Mouse (Mus musculus): ENCODE data around the gene Irf8. TPM values are rescaled to one million over a fixed set of nuclear protein-coding genes. Genes with fewer than 3 reads are reported as not detected.

The Irf8 gene
- 11.6 and 12.1 TPM in 2 replicates for polyA plus RNA-seq (2015; fragmentation: Nextera tagmentation; extraction: Ambion mirVana)

GRCm38 (mm10) chr8:120735770-120736481 is at the start of gene Irf8:
Irf8 (plus strand) TSS chr8:120736358.
- ATAC-seq (ENCODE audit: low read depth) (peak; percentile 81), DNase-seq (peak; percentile 34)
- under 1% methylated on average over 59 of the region's 62 CpGs for WGBS (ENCODE audit: insufficient replicate concordance)
- peak within 1 kb of the TSS; percentile 33; the same call in 1 of the 2 replicates for H3K9ac ChIP-seq
- H3K36me3 ChIP-seq, result no peaks in the 10 kb centered on the region
- peak within 1 kb of the TSS; percentile 53; the same call in 1 of the 2 replicates for H3K27ac ChIP-seq
- no peaks in the 10 kb centered on the region for H3K9me3 ChIP-seq (replicated peaks)
- 0 out of 2 replicates have a peak, but pooled peaks cover 3% of the 10 kb centered on the region for H3K4me1 ChIP-seq (replicated peaks)
- peaks cover 50% of the 10 kb centered on the region for H3K27me3 ChIP-seq
- H3K4me3 ChIP-seq (replicated peaks), result peak within 1 kb of the TSS; percentile 47
- peak within 1 kb of the TSS; percentile 67 for H3K4me2 ChIP-seq

DNA sequence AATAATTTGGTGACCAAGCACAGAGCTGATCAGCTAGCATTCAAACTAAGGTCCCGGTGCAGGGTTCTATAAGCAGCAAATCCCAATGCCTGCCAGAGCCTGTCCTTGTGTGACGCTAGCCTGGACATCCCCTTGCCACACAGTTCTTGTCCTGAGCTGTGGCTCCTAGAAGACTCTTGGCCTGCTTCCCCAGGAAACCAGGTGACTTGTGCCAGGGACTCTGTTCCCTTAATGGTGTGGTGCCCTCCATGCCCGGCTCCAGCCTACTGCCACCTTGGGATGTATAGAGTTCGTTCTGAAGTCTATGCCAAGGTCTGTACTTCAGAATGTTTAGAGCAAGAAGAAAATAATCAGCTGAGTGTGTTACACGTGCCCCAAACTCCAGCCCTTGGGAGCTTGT is 49.6 kb upstream of the Irf8 start:
- Histone ChIP-seq H3K27ac (no peak overlapping the region), H3K9me3 (replicated peaks) (no peaks in the 10 kb centered on the region), H3K4me2 (no peak overlapping the region), H3K4me3 (replicated peaks) (no peak overlapping the region), H3K36me3 (no peaks in the 10 kb centered on the region), H3K4me1 (replicated peaks) (peaks cover 9% of the 10 kb centered on the region), H3K27me3 (no peaks in the 10 kb centered on the region), H3K9ac (no peak overlapping the region)
- ATAC-seq (ENCODE audit: low read depth) (no peak), DNase-seq (no peak)
- whole genome bisulfite sequencing (ENCODE audit: insufficient replicate concordance), result 58% methylated on average over 5 of the region's 5 CpGs

DNA sequence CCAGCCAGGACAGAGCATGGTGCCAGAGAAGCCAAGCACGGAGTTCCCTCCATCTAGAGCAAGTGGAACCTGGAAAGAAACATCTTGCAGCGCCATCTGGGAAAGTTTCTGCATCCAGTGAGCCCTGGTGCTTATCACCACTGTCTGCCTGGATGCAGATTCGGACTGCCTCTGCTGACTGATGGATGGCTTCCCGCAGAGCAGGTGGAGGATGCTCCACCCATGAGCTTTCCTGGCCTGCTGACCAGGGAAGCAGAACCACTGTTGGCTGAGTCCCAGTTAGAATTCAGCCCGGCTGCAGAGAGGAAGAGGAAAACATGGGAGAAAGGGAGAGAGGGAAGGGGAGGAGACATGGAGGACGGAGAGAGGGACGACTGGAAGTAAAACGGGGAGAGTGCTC is 48.4 kb upstream of the Irf8 start:
- no peaks in the 10 kb centered on the region for H3K36me3 ChIP-seq
- H3K4me1 ChIP-seq (replicated peaks), result peaks cover 12% of the 10 kb centered on the region
- no peak overlapping the region for H3K4me3 ChIP-seq (replicated peaks)
- no peak overlapping the region for H3K4me2 ChIP-seq
- H3K9me3 ChIP-seq (replicated peaks), result no peaks in the 10 kb centered on the region
- no peak overlapping the region for H3K9ac ChIP-seq
- 57% methylated on average over 8 of the region's 8 CpGs for WGBS (ENCODE audit: insufficient replicate concordance)
- no peak overlapping the region for H3K27ac ChIP-seq
- H3K27me3 ChIP-seq, result no peaks in the 10 kb centered on the region
- DNase-seq (no peak), ATAC-seq (ENCODE audit: low read depth) (no peak)

GRCm38 (mm10) chr8:120688511-120688910 is 47.6 kb upstream of the Irf8 start:
- Histone ChIP-seq H3K36me3 (no peaks in the 10 kb centered on the region), H3K9me3 (replicated peaks) (no peaks in the 10 kb centered on the region), H3K9ac (no peak overlapping the region), H3K4me1 (replicated peaks) (peaks cover 13% of the 10 kb centered on the region), H3K27me3 (no peaks in the 10 kb centered on the region), H3K4me2 (no peak overlapping the region), H3K4me3 (replicated peaks) (no peak overlapping the region), H3K27ac (no peak overlapping the region)
- ATAC-seq (ENCODE audit: low read depth) (no peak), DNase-seq (no peak)
- 64% methylated on average over 7 of the region's 7 CpGs for WGBS (ENCODE audit: insufficient replicate concordance)

GRCm38 (mm10) chr8:120692934-120693333 is 43.2 kb upstream of the Irf8 start:
- Histone ChIP-seq H3K36me3 (no peaks in the 10 kb centered on the region), H3K9ac (no peak overlapping the region), H3K4me1 (replicated peaks) (peaks cover 28% of the 10 kb centered on the region), H3K27ac (no peak overlapping the region), H3K4me3 (replicated peaks) (no peak overlapping the region), H3K9me3 (replicated peaks) (no peaks in the 10 kb centered on the region), H3K4me2 (no peak overlapping the region), H3K27me3 (no peaks in the 10 kb centered on the region)
- no peak for ATAC-seq (ENCODE audit: low read depth)
- 62% methylated on average over 4 of the region's 4 CpGs for WGBS (ENCODE audit: insufficient replicate concordance)
- DNase-seq, result no peak

DNA sequence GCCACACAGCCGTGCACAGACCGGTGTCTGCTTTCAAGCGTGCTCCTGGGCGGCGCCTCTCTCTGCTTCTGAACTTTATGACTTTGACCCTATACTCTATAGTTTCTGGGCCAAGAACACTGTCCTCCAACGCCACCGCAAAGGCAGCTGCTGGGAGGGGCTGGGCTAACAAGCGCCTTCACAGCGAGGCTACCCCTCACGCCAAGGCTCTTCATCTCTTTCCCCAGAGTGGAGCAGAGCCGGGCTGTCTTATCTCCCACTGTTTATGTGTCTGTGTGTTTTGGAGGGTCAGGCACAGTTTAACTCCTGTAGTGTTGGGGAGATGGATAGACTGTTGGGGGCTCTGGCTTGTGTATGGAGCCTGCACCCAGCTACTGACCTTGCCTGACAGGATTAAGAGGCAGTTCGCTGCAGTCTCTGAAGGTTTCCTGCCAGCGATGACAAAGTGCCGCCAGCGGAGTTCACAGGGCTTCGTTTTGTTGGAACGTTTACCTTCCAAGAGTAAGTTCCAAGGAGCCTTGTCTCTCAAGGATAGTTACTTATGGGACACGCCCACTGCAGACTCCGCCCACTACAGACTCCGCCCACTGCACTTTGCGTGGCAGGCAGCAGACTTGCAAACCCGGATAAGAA is 42.2 kb upstream of the Irf8 start:
- Histone ChIP-seq H3K4me2 (0 out of 2 replicates have a peak overlapping the region, but pooled peaks have one; percentile 13), H3K9me3 (replicated peaks) (no peaks in the 10 kb centered on the region), H3K9ac (no peak overlapping the region), H3K4me1 (replicated peaks) (peaks cover 29% of the 10 kb centered on the region), H3K27me3 (no peaks in the 10 kb centered on the region), H3K4me3 (replicated peaks) (no peak overlapping the region), H3K27ac (no peak overlapping the region), H3K36me3 (no peaks in the 10 kb centered on the region)
- ATAC-seq (ENCODE audit: low read depth), result peak; percentile 41
- peak; percentile 55 for DNase-seq
- WGBS (ENCODE audit: insufficient replicate concordance), result 40% methylated on average over 22 of the region's 22 CpGs

DNA sequence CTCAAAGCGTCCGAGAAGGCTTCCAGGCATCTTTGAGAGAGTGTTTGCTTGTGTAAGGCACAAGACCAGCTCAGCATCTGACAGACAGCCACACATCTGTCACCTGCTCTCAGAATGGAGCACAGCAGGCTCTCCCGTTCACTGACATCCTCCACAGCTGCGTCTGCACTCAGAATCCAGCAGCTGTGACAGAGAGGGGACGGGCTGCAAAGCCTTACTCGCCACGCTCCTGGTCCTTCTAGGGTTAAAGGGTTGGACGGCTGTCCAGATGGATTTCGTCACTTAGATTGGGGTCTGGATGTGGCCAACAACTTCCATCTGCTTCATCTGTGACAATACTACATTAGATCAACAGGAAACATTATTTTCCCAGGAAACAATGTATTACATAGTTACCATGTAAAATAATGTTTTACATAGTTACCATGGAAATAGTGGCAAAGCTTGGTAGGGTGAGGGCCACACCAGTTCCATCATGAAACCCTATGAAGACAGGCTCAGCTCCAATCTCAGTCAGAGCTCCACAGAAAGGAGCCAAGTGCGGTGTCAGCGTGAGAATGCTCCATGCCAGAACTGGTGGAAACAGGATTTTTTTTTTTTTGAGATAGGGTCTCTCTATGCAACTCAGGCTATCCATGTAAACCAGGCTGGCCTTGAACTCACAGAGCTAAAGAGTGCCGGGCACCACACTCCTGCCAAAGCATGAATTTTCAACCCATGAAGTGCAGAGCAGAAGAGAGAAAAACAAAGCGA is 39.6 kb upstream of the Irf8 start:
- Histone ChIP-seq H3K27me3 (peaks cover 4% of the 10 kb centered on the region; the same call in 1 of the 2 replicates), H3K4me2 (no peak overlapping the region), H3K27ac (no peak overlapping the region), H3K4me1 (replicated peaks) (peaks cover 38% of the 10 kb centered on the region), H3K36me3 (no peaks in the 10 kb centered on the region), H3K9me3 (replicated peaks) (no peaks in the 10 kb centered on the region), H3K4me3 (replicated peaks) (no peak overlapping the region), H3K9ac (no peak overlapping the region)
- DNase-seq (no peak), ATAC-seq (ENCODE audit: low read depth) (no peak)
- 57% methylated on average over 13 of the region's 13 CpGs for WGBS (ENCODE audit: insufficient replicate concordance)

DNA sequence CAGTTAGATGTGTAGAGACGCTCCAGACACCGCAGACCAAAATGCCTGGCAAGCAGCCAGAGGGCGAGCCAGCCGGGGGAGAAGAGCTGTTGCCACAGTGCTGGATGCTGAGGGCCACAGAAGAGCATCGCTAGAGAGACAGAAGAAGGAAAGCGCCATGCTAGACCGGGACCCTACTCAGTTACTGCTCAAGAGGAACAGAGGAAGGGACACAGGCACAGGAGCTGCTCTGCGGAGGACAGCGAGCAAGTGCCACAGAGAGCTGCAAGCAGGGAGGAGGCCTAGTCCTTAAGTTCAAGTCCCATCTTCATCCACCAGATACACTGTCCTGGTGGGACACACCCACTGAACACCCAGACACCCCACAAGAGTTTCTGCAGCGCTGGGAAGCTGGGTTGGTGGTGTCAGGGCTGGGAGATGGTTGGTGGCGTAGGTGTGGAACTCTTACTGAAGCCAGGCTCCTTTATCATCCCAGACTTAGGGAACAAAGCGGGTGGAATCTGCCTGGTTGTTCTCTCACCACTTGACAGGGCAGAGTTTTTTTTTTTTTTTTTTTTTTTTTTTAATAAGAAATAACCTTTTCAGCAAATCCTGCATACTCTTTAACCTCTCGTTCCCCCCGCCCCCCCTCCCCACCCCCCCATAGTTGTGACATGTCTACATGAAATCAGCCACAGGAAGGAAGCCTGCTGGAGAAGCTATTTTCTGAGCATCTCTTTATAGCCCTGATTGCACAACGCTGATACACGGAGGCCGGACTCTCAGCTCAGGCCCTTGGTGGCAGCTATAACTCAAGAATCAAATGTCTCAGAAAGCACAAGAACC is 38.8 kb upstream of the Irf8 start:
- H3K9ac ChIP-seq, result no peak overlapping the region
- peaks cover 4% of the 10 kb centered on the region; the same call in 1 of the 2 replicates for H3K27me3 ChIP-seq
- H3K36me3 ChIP-seq, result no peaks in the 10 kb centered on the region
- 42% methylated on average over 17 of the region's 17 CpGs for WGBS (ENCODE audit: insufficient replicate concordance)
- no peak overlapping the region for H3K27ac ChIP-seq
- H3K4me2 ChIP-seq, result no peak overlapping the region
- ATAC-seq (ENCODE audit: low read depth) (no peak), DNase-seq (no peak)
- peaks cover 42% of the 10 kb centered on the region for H3K4me1 ChIP-seq (replicated peaks)
- H3K4me3 ChIP-seq (replicated peaks), result no peak overlapping the region
- H3K9me3 ChIP-seq (replicated peaks), result no peaks in the 10 kb centered on the region

GRCm38 (mm10) chr8:120697979-120698272 is 38.2 kb upstream of the Irf8 start:
- Histone ChIP-seq H3K4me2 (no peak overlapping the region), H3K4me3 (replicated peaks) (no peak overlapping the region), H3K27me3 (peaks cover 4% of the 10 kb centered on the region; the same call in 1 of the 2 replicates), H3K36me3 (no peaks in the 10 kb centered on the region), H3K27ac (no peak overlapping the region), H3K4me1 (replicated peaks) (peaks cover 38% of the 10 kb centered on the region), H3K9me3 (replicated peaks) (no peaks in the 10 kb centered on the region), H3K9ac (no peak overlapping the region)
- no peak for ATAC-seq (ENCODE audit: low read depth)
- DNase-seq, result no peak

- Histone ChIP-seq H3K4me2 (no peak overlapping the region), H3K4me1 (replicated peaks) (peaks cover 36% of the 10 kb centered on the region), H3K36me3 (no peaks in the 10 kb centered on the region), H3K9ac (no peak overlapping the region), H3K27ac (no peak overlapping the region), H3K27me3 (peaks cover 4% of the 10 kb centered on the region; the same call in 1 of the 2 replicates), H3K9me3 (replicated peaks) (no peaks in the 10 kb centered on the region), H3K4me3 (replicated peaks) (no peak overlapping the region)
- WGBS (ENCODE audit: insufficient replicate concordance), result 71% methylated on average over 7 of the region's 7 CpGs
- no peak for ATAC-seq (ENCODE audit: low read depth)
- no peak for DNase-seq
Measured at GRCm38 (mm10) chr8:120698426-120698825, 37.7 kb upstream of the Irf8 start.

DNA sequence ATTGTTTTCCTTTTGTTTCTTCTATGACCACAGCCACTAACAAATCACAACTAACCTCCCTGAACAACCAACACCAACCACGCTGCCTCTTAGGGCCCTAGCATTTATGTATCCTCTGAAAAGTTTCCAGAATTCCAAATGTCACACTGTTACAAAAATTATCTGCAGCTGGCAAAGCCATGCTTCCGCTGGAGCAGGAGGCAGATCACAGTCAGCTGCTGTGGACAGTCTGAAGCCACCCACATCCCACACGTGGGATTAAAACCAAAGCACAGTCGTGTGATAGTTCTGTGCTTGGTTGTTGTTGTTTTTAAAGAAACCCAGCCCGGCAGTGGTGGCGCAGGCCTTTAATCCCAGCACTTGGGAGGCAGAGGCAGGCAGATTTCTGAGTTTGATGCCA is 37.1 kb upstream of the Irf8 start:
- WGBS (ENCODE audit: insufficient replicate concordance), result 50% methylated on average over 6 of the region's 6 CpGs
- Histone ChIP-seq H3K27ac (no peak overlapping the region), H3K36me3 (no peaks in the 10 kb centered on the region), H3K27me3 (peaks cover 4% of the 10 kb centered on the region; the same call in 1 of the 2 replicates), H3K9ac (no peak overlapping the region), H3K9me3 (replicated peaks) (no peaks in the 10 kb centered on the region), H3K4me1 (replicated peaks) (peaks cover 33% of the 10 kb centered on the region), H3K4me2 (no peak overlapping the region), H3K4me3 (replicated peaks) (no peak overlapping the region)
- ATAC-seq (ENCODE audit: low read depth) (no peak), DNase-seq (no peak)

All from liver, embryonic 13.5 days (tissue).